Mouse (Mus musculus) MEL (cell line): ENCODE results near the gene Bpifb9b. TPM values are rescaled to one million over a fixed set of nuclear protein-coding genes. Genes with fewer than 3 reads are reported as not detected.

Source experiments
- DNase-seq: peaks from one replicate; pipeline ENCODE4 v3.0.0; 2011; ENCODE audit warnings: low read depth, low spot score
- H3K27ac ChIP-seq: 2 replicates; pipeline ENCODE4 v1.5.1; 2012; ENCODE audit warnings: low read depth, mild to moderate bottlenecking, control low read depth, low read length, moderate library complexity; ENCODE audit not compliant: control insufficient read depth
- H3K27me3 ChIP-seq, 2 experiments: fragments of 150-350 bp in 1 of 2; sonication (generic) in 1 of 2; 2 replicates each; pipeline ENCODE4 v1.6.1; 2012; ENCODE audit warnings: low read length in 2 of 2, mild to moderate bottlenecking in 2 of 2, improper control_type of control experiment in 1 of 2, moderate library complexity in 1 of 2; ENCODE audit not compliant: insufficient read depth in 2 of 2, control insufficient read depth in 1 of 2
- H3K36me3 ChIP-seq, 2 experiments: 2 replicates each; pipeline ENCODE4 v1.6.1; 2012 to 2014; ENCODE audit warnings: low read length in 2 of 2, improper control_type of control experiment in 1 of 2, inconsistent platforms in 1 of 2, mild to moderate bottlenecking in 1 of 2; ENCODE audit not compliant: insufficient read depth in 2 of 2, control insufficient read depth in 1 of 2
- H3K4me1 ChIP-seq, 2 experiments: fragments of 150-350 bp in 1 of 2; sonication (generic) in 1 of 2; 2 replicates each; pipeline ENCODE4 v1.6.1; 2012; ENCODE audit warnings: low read length in 2 of 2, improper control_type of control experiment in 1 of 2, mild to moderate bottlenecking in 1 of 2; ENCODE audit not compliant: insufficient read depth in 2 of 2, control insufficient read depth in 1 of 2
- H3K4me3 ChIP-seq, 2 experiments: fragments of 150-350 bp in 1 of 2; sonication (generic) in 1 of 2; 2 replicates each; pipeline ENCODE4 v1.5.1; 2012; ENCODE audit warnings: low read depth in 2 of 2, low read length in 2 of 2, mild to moderate bottlenecking in 2 of 2, moderate library complexity in 2 of 2, control low read depth in 1 of 2, improper control_type of control experiment in 1 of 2; ENCODE audit not compliant: control insufficient read depth in 1 of 2, insufficient read depth in 1 of 2
- H3K79me2 ChIP-seq: 2 replicates; pipeline ENCODE4 v1.6.1; 2012; ENCODE audit warnings: mild to moderate bottlenecking, low read length, moderate library complexity; ENCODE audit not compliant: control insufficient read depth, poor library complexity, insufficient read depth
- H3K9ac ChIP-seq: 2 replicates; pipeline ENCODE4 v1.6.1; 2012; ENCODE audit warnings: low read depth, mild to moderate bottlenecking, control low read depth, low read length, moderate library complexity; ENCODE audit not compliant: control insufficient read depth, poor library complexity, severe bottlenecking
- H3K9me3 ChIP-seq: fragments of 150-350 bp; sonication (generic); replicated peaks from 2 replicates; pipeline ENCODE4 v1.6.1; 2012; ENCODE audit warnings: mild to moderate bottlenecking, low read length, improper control_type of control experiment, moderate library complexity; ENCODE audit not compliant: insufficient read depth
- CHD2 ChIP-seq: IDR thresholded peaks from 2 replicates; pipeline ENCODE4 v1.6.1; 2011; ENCODE audit warnings: low read length, improper control_type of control experiment
- EP300 ChIP-seq, 2 experiments: IDR thresholded peaks; 2 replicates each; pipeline ENCODE4 v1.6.1; 2011; ENCODE audit warnings: improper control_type of control experiment in 2 of 2, low read length in 2 of 2, low read depth in 1 of 2, mild to moderate bottlenecking in 1 of 2
- GABPA ChIP-seq: IDR thresholded peaks from 2 replicates; pipeline ENCODE4 v1.6.1; 2012; ENCODE audit warnings: low read depth, mild to moderate bottlenecking, inconsistent platforms, low read length, improper control_type of control experiment, moderate library complexity
- HCFC1 ChIP-seq: IDR thresholded peaks from 2 replicates; pipeline ENCODE4 v1.6.1; 2012; ENCODE audit warnings: low read depth, mild to moderate bottlenecking, inconsistent platforms, low read length, improper control_type of control experiment, moderate library complexity
- JUND ChIP-seq: IDR thresholded peaks from 2 replicates; pipeline ENCODE4 v1.6.1; 2011; ENCODE audit warnings: low read depth, mild to moderate bottlenecking, improper control_type of control experiment, low read length
- KAT2A ChIP-seq: conservative IDR thresholded peaks from 2 replicates; pipeline ENCODE4 v1.6.1; 2012; ENCODE audit warnings: low read depth, low read length, improper control_type of control experiment, inconsistent platforms
- MAZ ChIP-seq: IDR thresholded peaks from 2 replicates; pipeline ENCODE4 v1.6.1; 2012; ENCODE audit warnings: low read depth, mild to moderate bottlenecking, inconsistent platforms, low read length, improper control_type of control experiment
- MEF2A ChIP-seq: IDR thresholded peaks from 2 replicates; pipeline ENCODE4 v1.6.1; 2014; ENCODE audit warnings: low read depth, mild to moderate bottlenecking, inconsistent platforms, low read length, improper control_type of control experiment; ENCODE audit not compliant: poor library complexity, insufficient replicate concordance, severe bottlenecking; ENCODE audit errors: extremely low read depth
- MYB ChIP-seq: IDR thresholded peaks from 2 replicates; pipeline ENCODE4 v1.6.1; 2011; ENCODE audit warnings: mild to moderate bottlenecking, low read depth, low read length, improper control_type of control experiment
- TBP ChIP-seq: IDR thresholded peaks from 2 replicates; pipeline ENCODE4 v1.8.0; 2011; ENCODE audit warnings: low read depth, low read length, improper control_type of control experiment
- ZKSCAN1 ChIP-seq: IDR thresholded peaks from 2 replicates; pipeline ENCODE4 v1.6.1; 2012; ENCODE audit warnings: low read depth, mild to moderate bottlenecking, inconsistent platforms, low read length, improper control_type of control experiment, moderate library complexity
- polyA plus RNA-seq, 2 experiments: library from polyadenylated mRNA; stranded (reverse) in 1 of 2; unstranded in 1 of 2; fragments of >175 nt in 1 of 2; fragments of >200 nt in 1 of 2; gene quantifications; 2 replicates each; pipeline versions ENCODE4 v1.2.1 to v1.2.4; 2012; ENCODE audit warnings: low replicate concordance in 2 of 2, low read depth in 1 of 2; ENCODE audit not compliant: insufficient read length in 2 of 2, insufficient read depth in 1 of 2, missing spikeins in 1 of 2
- total RNA-seq: library from RNA; depleted of rRNA; stranded (reverse); fragments of 300-350 nt; gene quantifications from 2 replicates; pipeline ENCODE4 v1.2.3, GENCODE M21; 2012; rRNA removed

The Bpifb9b gene
- total and polyA plus RNA-seq, 3 experiments: not detected

DNA sequence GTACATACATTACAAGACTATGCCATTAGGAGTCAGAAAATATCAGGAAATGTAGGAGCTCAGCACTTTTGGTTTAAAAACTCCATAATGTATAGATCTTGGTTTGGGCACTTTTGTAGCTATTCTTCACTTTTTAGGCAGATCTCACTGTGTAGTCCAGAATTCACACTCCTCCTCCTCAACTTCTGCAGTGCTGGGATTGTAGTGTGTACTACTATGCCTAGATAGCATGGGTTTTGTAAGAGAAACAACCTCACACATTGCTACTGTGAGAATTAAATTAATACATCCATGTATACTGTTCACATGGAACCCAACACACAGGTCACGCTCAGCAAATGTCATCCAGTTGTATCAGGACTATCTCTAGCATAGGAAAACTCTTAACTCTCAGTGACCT lies 60.5 kb downstream of the Bpifb9b start:
- H3K9ac ChIP-seq: no peak overlapping the region
- H3K36me3 ChIP-seq: peaks cover 0 to 3% of the 10 kb centered on the region in 2 experiments; a peak in 2 of 4 replicates
- peaks cover 5% of the 10 kb centered on the region; the same call in 1 of the 2 replicates for H3K79me2 ChIP-seq
- no peaks in the 10 kb centered on the region for H3K27me3 ChIP-seq
- H3K9me3 ChIP-seq: no peaks in the 10 kb centered on the region
- no peak overlapping the region for H3K4me3 ChIP-seq
- no peak for TF ChIP-seq TBP
- no peak for TF ChIP-seq ZKSCAN1
- TF ChIP-seq JUND: no peak
- TF ChIP-seq MAZ: no peak
- TF ChIP-seq MEF2A: no peak
- TF ChIP-seq GABPA: no peak
- no peak for TF ChIP-seq CHD2
- TF ChIP-seq MYB: no peak
- no peak for TF ChIP-seq KAT2A
- no peak for TF ChIP-seq HCFC1
- no peak for TF ChIP-seq EP300 (IDR thresholded peaks at IDR 0.05; ENCODE audit: low read depth in 1 of 2, low read length in 2 of 2)
- no peak overlapping the region for H3K27ac ChIP-seq
- no peak for DNase-seq
- no peaks in the 10 kb centered on the region for H3K4me1 ChIP-seq

Other genes with a start within 250 kb of the Bpifb9b start
- not detected in 2 replicates for gene Bpifa3, start 176.9 kb upstream of the Bpifb9b start, total RNA-seq
- not detected for gene Bpifa3, start 176.9 kb upstream of the Bpifb9b start, polyA plus RNA-seq
- not detected in 2 replicates for gene Bpifa1, start 164.3 kb upstream of the Bpifb9b start, total RNA-seq
- not detected for gene Bpifa1, start 164.3 kb upstream of the Bpifb9b start, polyA plus RNA-seq
- gene Bpifa5, start 144.6 kb upstream of the Bpifb9b start, total RNA-seq: not detected in 2 replicates
- gene Bpifa5, start 144.6 kb upstream of the Bpifb9b start, polyA plus RNA-seq: not detected
- not detected in 2 replicates for gene Bpifb1, start 116.4 kb upstream of the Bpifb9b start, total RNA-seq
- not detected for gene Bpifb1, start 116.4 kb upstream of the Bpifb9b start, polyA plus RNA-seq
- not detected in 2 replicates for gene Bpifb5, start 83.5 kb upstream of the Bpifb9b start, total RNA-seq
- gene Bpifb5, start 83.5 kb upstream of the Bpifb9b start, polyA plus RNA-seq: not detected
- not detected in 2 replicates for gene Bpifb9a, start 49.4 kb upstream of the Bpifb9b start, total RNA-seq
- not detected for gene Bpifb9a, start 49.4 kb upstream of the Bpifb9b start, polyA plus RNA-seq
- 14.1 and 14.7 TPM in 2 replicates for gene Cdk5rap1, start 65.8 kb downstream of the Bpifb9b start, total RNA-seq
- gene Cdk5rap1, start 65.8 kb downstream of the Bpifb9b start, polyA plus RNA-seq: 10 to 100 TPM in 1 of 2 experiments, not detected in 1; 13.1 TPM
- gene Snta1, start 100.9 kb downstream of the Bpifb9b start, total RNA-seq: 2.7 and 3.0 TPM in 2 replicates
- 1 to 10 TPM in 1 of 2 experiments, not detected in 1; 6.7 TPM for gene Snta1, start 100.9 kb downstream of the Bpifb9b start, polyA plus RNA-seq
- 5.9 and 8.9 TPM in 2 replicates for gene Cbfa2t2, start 129.3 kb downstream of the Bpifb9b start, total RNA-seq
- gene Cbfa2t2, start 129.3 kb downstream of the Bpifb9b start, polyA plus RNA-seq: 10 to 100 TPM in 1 of 2 experiments, not detected in 1; 23.1 TPM
- 0.26 and 0.42 TPM in 2 replicates for gene 1700003F12Rik, start 239.9 kb downstream of the Bpifb9b start, total RNA-seq
- gene 1700003F12Rik, start 239.9 kb downstream of the Bpifb9b start, polyA plus RNA-seq: under 1 TPM in 1 of 2 experiments, not detected in 1; 0.72 TPM
- 0.13 and 0.35 TPM in 2 replicates for gene Actl10, start 244.5 kb downstream of the Bpifb9b start, total RNA-seq
- under 1 TPM in 1 of 2 experiments, not detected in 1; 0.79 TPM for gene Actl10, start 244.5 kb downstream of the Bpifb9b start, polyA plus RNA-seq